Mouse (Mus musculus): ENCODE measurements around the gene Birc5.

- no peak for TF ChIP-seq GATA1 (IDR thresholded peaks at IDR 0.05; ENCODE audit: borderline replicate concordance, low read length)
- TF ChIP-seq FLI1 (IDR thresholded peaks at IDR 0.05; ENCODE audit: low read length): no peak
These were observed 18.6 kb upstream of the Birc5 start for GRCm38 (mm10) chr11:117830401-117830800.

All from megakaryocyte, embryonic 14.5 days (primary cell).